Mouse (Mus musculus) liver, adult (tissue): ENCODE measurements at regions not wholly inside any gene's neighbourhood (a gene's known extent, or its start where the extent isn't known, plus 50 kb on each side); places are given as distances from the start of the nearest gene placed in this dataset.

Source experiments
- GATA4 ChIP-seq: IDR thresholded peaks from 2 replicates; pipeline ENCODE4 v1.6.1; 2014; ENCODE audit warnings: mild to moderate bottlenecking, low read length; ENCODE audit not compliant: insufficient replicate concordance

DNA sequence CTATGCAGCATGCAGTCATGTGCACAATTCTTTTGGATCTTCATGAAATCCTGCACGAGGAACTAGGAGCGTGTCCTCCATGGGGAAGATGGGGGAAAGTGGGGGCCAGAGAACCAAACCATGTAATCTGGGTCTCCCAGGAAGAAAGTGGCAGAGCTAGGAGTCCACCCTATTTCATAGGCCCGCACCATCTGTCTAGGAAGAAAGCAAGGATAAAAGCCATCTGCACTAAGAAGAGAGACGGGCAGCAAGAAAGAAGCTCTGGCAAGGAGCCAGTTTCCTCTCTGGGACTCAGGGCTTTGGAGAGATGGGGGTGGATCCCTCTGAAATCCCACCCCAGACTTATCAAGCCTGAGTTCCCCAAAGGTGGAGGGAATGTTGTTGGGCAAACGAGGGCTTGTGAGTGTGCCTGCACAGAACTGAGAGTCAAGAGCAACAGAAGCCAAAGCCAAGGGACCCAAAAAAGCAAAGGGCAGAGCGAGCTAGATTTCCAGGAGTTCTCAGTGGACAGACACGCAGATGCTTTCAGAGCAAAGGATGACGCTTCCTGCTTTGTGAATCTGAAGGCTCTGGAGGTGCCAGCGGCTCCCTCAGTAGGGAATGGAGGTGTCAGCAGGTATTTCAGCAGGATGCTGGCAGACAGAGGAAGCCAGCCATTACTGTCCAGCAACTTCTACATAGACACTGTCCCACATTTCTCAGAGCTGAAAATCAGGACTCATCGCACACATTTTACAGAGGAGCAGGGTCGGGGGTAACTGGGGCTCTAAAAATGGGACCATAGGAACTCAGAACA is 110.8 kb downstream of the Pja1 start:
- TF ChIP-seq GATA4, result no peak

DNA sequence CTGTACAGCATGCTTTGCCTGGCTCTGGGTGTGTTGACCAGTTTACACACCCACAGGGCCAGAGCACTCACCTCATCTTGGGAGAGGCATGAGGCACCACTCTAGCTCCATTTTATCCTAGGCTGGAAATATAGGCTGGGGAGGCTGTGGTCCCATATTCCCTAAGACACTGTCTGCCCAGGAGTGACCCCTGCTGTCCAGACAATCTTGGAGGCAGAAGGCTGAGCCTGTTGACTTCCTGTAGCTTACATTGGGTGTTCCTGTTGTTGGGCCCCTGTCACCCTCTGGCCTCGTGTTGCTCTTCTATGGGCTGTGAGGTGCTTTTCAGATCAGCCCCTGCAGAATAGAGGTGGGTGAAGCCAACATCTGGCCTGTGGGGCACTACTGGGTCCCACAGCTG is 112.3 kb downstream of the Pja1 start:
- TF ChIP-seq GATA4, result no peak

DNA sequence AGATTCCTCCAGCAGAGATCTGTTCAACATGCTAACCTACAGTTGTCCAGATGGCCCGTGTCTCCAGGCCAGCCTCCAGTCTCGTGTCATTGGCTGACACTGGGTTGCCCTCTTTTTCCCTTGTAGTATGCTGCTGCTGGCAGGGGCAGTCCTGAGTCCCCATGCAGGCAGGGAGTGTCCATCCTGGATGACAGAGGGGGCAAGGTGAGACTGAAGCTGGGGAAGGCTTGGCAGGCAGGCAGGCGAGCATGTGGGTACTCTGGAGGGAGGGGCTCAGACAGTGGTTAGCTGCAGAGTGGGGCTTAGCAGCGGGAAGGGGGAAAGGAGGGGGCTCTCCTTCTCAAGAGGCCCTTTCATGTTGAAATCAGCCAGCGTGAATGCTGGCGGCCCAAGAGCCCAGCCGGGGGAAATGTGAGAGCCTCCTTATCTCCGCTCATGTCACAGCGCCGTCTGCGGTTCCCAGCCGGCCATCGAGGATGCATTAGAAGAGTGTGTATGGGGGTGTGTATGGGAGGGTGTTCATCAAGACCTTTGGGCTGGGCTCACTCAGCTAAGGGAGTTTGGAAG is 112.9 kb downstream of the Pja1 start:
- TF ChIP-seq GATA4, result no peak

DNA sequence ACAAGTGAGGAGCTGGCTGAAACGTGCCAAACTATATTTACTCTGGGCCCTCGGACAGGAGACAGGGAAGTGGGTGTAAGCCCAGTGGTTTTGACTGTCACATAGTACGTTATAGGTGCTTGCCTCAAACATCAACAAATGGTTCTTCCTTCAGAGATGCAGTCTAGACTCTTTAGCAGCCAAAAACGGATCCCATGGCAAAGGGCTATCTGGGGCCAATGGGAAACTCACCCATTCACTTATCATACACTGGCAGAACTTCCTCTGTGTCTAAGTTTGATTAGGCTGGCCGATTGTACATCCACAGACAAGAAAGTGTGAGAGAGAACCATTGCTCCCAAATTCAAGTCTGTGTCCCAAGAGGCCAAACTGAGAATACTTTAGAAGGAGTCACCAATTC is 115.9 kb downstream of the Pja1 start:
- TF ChIP-seq GATA4, result no peak

DNA sequence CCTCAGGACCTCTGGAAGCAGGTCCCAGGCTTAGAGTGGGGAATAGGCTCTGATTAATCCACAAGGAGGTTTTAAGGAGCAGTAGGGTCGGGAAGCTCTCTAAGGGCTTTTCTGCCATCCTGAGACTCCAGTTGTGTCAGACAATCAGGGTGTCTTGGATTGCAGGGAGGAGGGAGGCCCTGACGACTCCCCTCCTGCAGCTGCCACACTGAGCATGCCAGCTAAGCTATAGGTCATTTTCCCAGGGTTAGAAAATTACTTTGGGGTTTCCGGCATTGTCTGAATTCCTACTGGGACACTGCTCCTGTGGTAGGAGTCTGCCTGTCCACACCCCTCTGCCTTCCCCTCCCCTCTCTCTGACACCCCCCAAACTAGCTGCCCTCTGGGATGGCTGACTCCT is 120.8 kb downstream of the Pja1 start:
- TF ChIP-seq GATA4, result no peak

DNA sequence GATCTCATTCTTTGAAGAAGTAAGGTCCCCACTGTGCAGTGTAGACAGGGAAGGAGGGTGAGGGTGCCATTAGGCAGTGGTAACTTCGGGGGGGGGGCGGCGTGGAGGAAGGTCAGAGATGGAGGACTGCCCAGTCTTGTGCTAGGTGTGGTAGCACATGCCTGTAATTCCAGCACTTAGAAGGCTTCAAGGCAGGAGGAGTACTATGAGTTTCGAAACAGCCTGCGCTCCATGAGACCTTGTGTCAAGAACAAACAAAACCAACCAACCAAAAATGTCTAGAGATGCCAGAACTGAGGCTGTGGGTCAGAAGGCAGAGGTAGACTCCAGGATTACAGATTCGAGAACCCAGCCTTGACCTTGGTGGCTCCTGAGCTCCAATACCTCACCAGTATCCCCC is 130.8 kb downstream of the Pja1 start:
- no peak for TF ChIP-seq GATA4

DNA sequence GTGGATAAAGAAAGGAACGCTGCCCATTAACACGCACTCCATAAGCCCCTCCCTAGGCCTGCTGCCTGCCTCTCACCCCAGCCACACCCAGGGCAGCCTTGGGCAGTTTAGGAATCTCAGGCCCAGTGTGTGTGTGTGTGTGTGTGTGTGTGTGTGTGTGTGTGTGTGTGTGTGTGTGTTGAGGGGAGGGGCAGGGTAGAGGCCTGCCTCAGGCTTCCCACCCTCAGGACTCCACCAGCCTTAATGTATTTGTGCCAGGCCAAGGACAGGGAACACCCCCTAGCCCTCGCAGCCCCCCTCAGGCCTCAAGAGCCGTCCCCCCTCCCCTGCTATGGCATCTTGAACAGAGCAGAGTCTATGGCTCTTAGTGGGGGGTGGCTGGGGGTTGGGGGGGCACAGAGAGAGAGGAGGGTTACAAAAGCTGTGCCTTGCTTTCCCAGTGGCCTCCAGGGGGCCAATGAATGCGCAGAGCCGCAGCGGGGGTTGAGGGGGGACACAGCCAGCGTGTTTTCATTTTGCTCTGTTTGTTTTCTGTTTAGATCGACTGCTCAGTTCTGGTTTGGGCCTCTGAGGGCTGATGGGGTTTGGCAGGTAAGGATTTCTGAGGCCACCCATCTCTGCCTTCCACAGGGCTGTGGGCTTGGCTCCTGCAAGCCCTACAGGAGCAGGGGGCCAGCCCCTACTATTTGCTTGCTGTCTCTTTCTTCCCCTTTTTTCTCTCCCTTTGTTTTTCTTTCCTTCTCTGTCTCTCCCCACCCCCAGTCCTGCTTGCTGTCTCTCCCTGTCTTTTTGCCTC is 131.8 kb downstream of the Pja1 start:
- no peak for TF ChIP-seq GATA4

DNA sequence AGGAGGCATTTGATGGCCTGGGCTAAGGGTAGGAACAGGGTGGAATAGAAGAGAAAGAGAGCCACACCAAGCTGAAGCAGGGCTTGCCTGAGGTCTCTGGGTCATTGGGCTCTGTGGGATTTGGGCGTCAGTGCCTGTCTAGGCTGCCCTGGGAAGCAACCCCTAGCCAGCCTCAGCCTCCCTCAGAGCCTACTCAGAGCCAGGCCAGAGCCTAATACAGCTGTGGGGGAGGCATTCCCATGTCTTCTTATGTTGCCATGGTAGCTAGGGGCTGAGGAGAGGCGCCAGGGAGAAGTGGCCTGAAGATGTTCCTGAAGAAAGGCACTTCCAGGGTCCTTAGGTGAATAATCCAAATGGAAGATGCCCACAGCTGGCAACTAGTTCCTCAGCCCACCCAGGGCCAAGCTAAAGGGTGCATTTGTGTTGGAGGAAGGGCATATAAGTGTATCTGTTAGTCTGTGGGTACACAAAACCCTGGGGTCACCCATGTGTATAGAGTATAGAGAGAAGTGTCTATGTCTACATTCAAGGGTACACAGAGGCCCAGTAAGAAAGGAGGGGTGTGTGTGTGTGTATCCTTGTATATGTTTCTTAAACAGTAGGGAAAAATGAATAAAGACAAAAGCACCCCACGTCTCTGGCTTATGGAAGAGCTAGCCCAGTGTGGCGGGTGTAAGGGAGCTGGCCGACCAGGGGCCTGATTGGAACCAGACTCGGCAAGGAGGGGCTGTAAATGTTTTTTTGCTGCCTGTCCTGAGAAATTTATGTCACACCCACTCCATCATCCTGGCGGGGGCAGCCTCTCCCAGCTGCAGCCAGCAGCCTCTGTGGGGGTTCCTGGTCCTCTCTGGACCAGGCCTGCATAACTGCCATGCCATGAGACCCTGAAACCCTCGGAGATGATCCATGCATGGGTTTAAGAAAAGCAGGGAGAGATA is 134.2 kb downstream of the Pja1 start:
- TF ChIP-seq GATA4, result no peak

DNA sequence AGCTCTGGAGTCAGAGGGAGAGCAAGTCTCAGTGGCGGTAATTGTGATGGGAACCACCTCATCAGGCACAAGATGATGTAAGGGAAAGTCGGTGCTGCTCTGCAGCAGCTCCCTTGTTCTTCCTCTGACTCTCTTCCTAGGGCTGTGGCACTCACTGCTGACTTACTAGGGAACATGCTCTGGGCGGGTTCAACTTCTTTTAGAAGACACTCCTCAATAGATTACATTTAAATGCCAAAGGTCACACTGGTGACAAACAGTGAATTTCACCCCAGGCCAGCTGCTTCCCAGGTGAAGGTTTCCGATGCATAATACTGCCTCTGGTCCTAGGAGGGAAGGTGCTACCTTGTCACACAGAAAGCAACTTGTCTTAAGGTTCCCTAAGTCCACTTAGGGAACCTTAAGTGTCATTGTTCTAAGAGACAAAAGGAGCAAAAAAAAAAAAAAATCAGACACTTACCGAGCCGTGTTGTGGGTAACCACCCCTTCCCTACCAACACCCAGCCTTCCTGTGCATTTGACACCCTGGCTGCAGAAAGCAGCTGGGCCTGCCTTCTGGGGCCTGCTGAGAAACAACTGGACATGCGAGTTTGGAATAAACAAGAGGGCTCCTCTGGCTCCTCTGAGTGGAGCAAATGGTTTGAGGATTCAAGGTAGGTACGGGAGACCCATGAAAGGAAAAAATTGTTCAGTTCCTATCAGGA is 135.0 kb downstream of the Pja1 start:
- no peak for TF ChIP-seq GATA4

DNA sequence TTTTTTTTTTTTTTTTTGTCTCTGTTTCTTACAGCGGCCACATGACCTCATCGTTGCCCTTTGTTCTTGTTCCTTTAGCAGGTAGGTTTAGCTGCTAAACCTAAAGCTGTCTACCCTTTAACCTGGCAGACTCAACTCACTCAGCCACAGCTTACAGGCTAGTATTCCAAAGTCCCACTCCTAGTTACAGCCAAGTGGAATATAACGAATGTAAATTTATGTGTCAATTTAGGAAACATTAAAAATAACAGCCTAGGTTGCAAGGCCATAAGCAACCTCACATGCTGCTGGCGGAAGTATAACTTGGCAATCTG is 138.7 kb downstream of the Pja1 start:
- no peak for TF ChIP-seq GATA4

DNA sequence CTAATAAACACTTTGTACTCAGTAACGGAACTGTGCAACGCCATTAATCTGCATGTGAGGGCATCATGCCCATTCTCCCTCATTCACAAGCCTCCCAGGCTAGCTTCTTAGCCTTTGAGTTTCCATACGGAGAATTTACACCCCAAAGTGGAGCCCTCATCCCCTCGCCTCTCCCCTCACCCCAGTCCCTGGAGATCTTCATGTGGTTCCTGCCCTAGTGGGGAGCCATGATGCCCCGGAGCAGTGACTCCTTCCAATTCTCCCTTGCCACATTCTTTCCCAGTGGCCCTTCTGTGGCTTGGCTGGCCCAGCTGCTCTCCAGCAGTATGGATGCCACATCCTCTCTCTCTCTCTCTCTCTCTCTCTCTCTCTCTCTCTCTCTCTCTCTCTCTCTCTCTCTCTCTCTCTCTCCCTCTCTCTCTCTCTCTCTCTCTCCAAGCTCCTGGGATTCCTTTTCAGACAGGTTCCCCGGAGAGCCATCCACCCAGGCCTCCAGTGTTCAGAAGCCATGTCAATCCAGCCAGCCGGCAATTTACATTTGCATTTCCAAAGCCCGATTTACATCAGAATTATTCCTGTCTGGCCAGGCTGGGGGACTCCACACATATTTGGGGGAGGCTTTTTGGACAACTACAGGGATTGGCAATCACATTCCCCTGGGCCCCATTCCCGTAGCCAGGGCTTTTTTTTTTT is 139.2 kb downstream of the Pja1 start:
- no peak for TF ChIP-seq GATA4

DNA sequence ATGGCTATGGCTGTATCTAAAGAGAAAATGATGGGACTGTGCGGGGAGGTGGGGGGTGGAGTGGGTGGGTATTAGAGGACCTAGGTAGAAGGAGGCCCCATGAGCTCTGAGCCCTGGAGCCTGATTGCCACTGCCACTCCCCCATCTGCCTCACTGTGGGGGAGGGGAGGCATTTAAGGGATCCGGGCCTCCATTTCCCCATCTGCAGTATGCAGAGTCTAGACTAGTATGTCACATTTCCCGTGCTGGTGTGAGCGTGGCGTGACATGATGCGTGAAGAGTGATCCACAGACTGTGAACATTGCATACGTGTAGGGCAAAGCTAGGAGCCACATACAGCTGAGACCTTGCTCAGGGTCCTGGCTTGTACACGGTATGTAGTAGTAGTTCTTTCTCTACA is 140.7 kb downstream of the Pja1 start:
- TF ChIP-seq GATA4, result no peak

DNA sequence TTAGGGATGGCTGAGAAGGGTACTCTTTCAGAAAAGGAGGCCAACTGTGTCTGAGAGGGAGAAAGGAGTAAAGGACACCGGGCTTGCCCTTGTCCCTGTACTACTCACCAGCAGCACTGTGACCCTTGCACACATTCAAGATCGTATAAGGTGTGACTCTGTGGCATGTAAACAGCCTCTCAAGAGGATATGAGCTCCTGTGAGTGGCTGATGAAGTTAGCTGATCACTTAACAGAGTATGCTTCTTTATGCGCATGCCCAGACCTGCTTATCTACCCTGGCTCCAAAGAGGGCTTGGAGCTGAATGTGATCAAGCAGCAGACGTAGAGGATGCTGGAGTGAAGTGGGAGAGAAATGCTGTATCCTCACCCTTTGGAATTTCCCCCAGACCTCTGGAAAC is 142.5 kb downstream of the Pja1 start:
- no peak for TF ChIP-seq GATA4

DNA sequence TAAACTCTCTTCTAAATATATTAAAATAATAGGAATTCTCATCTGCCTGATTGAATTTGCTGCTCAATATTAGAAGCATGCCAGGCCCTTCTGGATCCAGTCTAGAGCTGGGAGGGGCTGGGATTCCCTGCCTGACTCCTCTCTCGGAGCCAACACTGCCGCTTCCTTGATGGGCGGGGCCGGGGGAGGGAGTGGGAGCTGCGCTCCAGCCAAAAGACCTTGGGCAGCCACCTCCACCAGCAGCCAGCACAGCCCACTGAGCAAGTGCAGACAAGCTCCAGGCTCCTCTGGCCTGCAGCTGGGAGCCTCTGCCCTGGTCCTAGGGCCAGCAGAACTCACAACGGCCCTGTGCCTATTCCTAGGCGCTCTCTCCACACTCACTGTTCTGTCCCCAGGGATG is 144.9 kb downstream of the Pja1 start:
- TF ChIP-seq GATA4, result no peak
